Mouse (Mus musculus) heart, postnatal 25 days (tissue): Measurements from ENCODE around the gene Slc25a4. TPM values are rescaled to one million over a fixed set of nuclear protein-coding genes. Genes with fewer than 3 reads are reported as not detected.

ENCODE experiments used
- DNase-seq: peaks from one replicate; pipeline ENCODE4 v3.0.0; 2022; ENCODE audit warnings: low spot score
- intact Hi-C: fragments of 180-260 bp; cut with DNase I; formaldehyde crosslinking; loops from one replicate; pipeline ENCODE4 v1.15.1; 2025
- microRNA-seq: library from miRNA; unstranded; fragments of <30 nt; microRNA quantifications from one replicate; pipeline ENCODE4 v1.2.0, GENCODE M21; 2022
- total RNA-seq, 2 experiments: library from RNA; stranded (reverse); gene quantifications; 2 replicates each; pipeline ENCODE4 v1.2.3; 2021

Gene Slc25a4
- total RNA-seq, 2 experiments from 2014 or later: 5,468 to 5,495 TPM

GRCm38 (mm10) chr8:46208354-46208753 is 2.7 kb downstream of the Slc25a4 start:
- intact Hi-C loops: no loop called here
- DNase-seq: peak; percentile 46

GRCm38 (mm10) chr8:46206107-46206506 is 5.0 kb downstream of the Slc25a4 start:
- no peak for DNase-seq
- intact Hi-C loops: no loop called here

DNA sequence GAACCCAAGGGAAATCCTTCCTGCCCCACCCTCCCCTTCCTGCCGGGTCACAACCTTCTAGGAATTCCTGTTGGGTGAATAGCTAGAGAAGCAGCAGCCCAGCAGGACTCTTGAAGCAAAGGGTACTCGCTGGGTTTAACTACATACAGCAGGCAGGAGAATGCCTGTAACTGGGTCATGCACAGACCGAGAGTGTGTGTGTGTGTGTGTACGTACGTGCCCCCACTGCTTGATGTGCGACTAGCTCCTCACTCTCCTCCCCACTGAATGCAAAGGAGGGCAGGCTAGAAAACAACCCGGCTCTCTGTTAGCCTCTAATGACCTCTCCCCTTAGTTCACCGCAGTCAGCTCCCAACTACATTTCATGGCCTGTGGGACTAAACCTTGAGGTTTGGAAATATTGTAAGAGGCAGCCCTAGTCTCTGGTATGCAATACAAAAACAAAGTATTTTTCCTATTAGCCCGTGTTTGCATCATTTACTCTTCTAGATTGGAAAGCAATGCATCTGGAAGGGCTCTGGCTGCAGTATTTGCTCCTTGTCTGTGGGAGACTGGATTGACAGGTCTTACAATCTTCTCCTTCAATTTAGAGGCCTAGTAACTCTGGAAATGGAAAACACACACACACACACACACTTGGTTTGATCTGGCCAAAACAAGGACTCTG is 6.0 kb downstream of the Slc25a4 start:
- DNase-seq: no peak
- intact Hi-C loops: no loop called here

DNA sequence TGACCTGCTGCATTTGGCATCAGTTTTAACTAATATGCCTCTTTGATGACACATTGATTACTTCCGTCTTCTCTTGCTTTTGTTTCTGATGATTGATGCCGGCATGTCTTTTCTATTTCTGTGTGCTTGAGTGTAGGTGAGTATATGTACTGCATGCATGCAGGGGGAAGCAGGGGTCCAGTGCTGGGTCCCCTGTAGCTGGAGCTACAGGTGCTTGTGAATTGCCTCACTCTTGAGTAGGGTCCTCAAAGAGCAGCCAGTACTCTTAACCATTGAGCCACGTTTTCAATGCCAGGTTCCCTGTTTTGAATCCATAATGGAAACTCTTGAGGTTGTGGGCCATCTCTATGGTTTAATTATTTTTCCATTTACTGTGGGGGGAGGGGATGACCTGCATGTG is 6.8 kb downstream of the Slc25a4 start:
- intact Hi-C loops: no loop called here
- no peak for DNase-seq

DNA sequence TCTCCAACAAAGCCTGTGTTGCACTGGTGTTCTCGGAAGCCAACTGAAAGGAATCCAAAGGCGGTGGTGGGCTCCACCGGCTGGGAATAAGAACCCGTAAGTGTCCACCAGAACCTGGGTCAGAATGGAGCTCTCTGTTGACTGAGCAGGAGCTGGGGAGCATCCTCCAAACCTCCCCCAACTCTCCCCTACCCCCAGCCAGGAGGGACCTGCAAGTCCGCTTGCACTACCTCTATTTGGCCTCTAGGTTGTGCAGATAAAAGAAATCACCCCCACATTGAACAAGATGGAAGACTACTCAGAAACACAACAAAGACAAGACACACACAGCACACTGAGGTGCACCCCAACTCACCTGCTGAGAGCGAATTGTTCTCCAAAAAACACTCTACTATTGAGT is 8.7 kb downstream of the Slc25a4 start:
- DNase-seq: no peak
- intact Hi-C loops: no loop called here

DNA sequence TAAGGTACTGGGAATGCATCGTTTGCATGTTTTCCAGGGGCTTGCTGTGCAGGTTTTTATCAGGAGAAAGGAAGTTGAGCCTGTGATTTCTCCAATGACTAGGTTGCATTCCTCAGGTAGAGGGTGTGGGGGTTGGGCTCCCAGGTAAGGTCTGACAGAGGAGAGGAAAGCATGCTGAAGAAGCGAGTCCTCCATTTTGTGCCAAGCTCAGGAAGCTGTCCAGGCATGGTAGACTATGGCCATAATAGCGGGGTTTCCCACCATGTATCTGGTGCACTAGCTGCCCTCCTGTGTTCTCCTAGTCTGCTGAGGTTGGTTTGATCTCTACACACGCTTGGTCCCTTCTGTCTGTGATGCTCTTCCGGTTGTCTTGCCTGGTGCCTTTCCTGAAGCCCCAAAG is 13.4 kb downstream of the Slc25a4 start:
- no peak for DNase-seq
- intact Hi-C loops: no loop called here

GRCm38 (mm10) chr8:46196877-46197276 is 14.2 kb downstream of the Slc25a4 start:
- no peak for DNase-seq
- intact Hi-C loops: no loop called here

GRCm38 (mm10) chr8:46193100-46193499 is 18.0 kb downstream of the Slc25a4 start:
- DNase-seq: no peak

DNA sequence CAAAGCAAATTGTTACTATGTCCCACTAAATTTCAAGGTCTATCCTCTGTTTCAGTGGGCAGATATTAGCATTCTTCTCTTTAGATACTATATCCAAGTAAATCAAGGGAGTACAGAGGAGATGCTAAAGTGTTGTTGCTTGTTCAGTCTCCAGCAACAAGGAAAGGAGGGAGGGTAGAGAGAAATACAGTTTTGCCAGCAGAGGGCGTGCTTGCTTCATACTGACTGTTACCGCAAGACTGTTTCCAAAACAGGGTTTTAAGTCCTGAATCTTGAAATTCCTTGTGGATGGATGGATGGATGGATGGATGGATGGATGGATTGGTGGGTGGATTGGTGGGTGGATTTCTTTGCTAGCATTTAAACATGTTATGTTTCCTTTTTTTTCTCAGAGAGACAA is 25.7 kb downstream of the Slc25a4 start:
- intact Hi-C loops: loop anchor here (2.0 to 5.0 kb wide), 3 partner anchors 51 to 122 kb away; no protein-coding TSS in a partner anchor
- DNase-seq: no peak

More at GRCm38 (mm10) chr8:46193100-46193499, 18.0 kb downstream of the Slc25a4 start:
- intact Hi-C loops: no loop called here

- intact Hi-C loops: no loop called here
Measured at GRCm38 (mm10) chr8:46180136-46180535, 30.9 kb downstream of the Slc25a4 start.

DNA sequence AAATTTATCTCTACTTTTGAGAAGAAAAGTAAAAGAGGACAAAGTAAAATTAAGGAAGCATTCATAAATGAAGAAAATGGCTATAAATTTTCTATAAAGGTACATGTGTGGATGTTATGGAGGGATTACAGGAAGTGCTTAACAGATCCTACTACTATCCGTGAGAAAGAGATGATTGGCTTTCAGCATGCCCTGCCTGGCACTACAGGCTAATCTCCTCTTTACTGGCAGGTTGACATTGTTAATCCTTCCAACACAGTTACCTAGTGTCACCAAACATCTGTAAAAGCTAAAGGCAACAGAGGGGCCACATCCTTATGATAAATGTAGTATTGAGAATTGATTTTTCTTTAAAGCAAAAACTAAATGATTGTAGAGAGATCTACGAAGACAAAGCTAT is 37.4 kb downstream of the Slc25a4 start:
- intact Hi-C loops: no loop called here
- DNase-seq: no peak

More at GRCm38 (mm10) chr8:46180136-46180535, 30.9 kb downstream of the Slc25a4 start:
- DNase-seq: no peak

- intact Hi-C loops: no loop called here
- DNase-seq: no peak
Measured at GRCm38 (mm10) chr8:46163870-46164190, 47.3 kb downstream of the Slc25a4 start.

DNA sequence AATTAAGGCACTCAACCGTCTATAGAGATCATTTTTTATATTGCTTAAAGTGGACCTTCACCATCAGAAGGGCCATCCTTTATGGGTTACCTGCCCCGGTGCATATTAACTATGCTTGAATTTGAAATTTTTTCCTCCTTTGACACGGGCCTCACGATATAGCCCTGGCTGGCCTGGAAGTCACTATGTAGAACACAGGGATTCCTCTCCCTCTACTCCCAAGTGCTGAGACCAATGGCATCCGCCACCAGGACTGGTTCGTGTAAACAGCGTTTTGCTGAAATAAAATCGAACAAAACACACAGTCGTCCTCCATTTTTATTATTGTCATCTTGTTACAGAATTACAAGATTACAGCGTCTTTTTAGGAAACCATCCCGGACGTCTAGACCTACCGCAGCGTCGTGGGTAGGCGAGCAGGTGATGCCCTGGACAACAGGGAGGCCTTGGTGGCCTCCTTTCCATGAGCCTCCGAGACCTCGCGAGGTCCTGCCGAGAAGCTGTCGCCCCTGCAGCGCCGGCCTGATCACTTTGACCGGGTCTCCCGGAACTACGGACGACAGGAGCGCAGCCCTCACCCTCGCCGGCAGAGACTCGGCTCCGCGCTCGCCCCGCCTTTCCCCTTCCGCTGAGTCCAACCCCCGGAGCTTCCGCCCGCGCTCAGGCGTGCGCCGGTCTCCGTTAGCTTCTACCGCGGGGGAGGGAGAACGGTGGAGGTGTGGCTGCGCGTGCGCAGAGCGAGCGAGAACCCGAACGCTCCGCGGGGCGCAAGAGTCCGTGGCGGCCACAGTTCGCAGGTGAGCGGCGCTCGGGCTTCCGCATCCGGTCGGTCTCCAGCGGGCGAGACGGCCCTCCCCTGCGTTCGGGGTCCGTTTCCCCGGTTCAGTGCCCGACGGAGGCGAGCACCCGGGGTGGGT is 47.9 kb downstream of the Slc25a4 start:
- intact Hi-C loops: no loop called here
- peak; percentile 94 for DNase-seq

Small RNA genes lying within 50 kb of the gene (microRNA-seq; reads per million reads assigned to microRNA genes)
- not detected for gene Gm23812

Other genes with a start within 250 kb of the Slc25a4 start
- gene 1700029J07Rik, start 236.0 kb downstream of the Slc25a4 start, total RNA-seq: under 1 TPM; 0.52 to 0.84 TPM
- gene Ufsp2, start 235.8 kb downstream of the Slc25a4 start, total RNA-seq: 10 to 100 TPM; 31.1 to 32.3 TPM
- gene Lrp2bp, start 212.0 kb downstream of the Slc25a4 start, total RNA-seq: 1 to 10 TPM; 1.0 to 1.1 TPM
- 10 to 100 TPM; 10.0 to 11.7 TPM for gene Ankrd37, start 205.6 kb downstream of the Slc25a4 start, total RNA-seq
- 10 to 100 TPM; 11.5 to 12.9 TPM for gene Cfap97, start 59.5 kb downstream of the Slc25a4 start, total RNA-seq
- 10 to 100 TPM in 1 of 2 experiments, 1 to 10 TPM in 1; 9.6 to 11.4 TPM for gene Snx25, start 59.1 kb downstream of the Slc25a4 start, total RNA-seq
- 1 to 10 TPM; 1.6 to 2.2 TPM for gene Helt, start 83.4 kb upstream of the Slc25a4 start, total RNA-seq